Mouse (Mus musculus) G1E (cell line): Measurements from ENCODE around the gene Slit1.

Experiments used
- CTCF ChIP-seq: IDR thresholded peaks from 2 replicates; pipeline ENCODE4 v1.5.1; 2012; ENCODE audit warnings: low read depth, low read length, inconsistent platforms, mixed read lengths
- GATA1 ChIP-seq: IDR thresholded peaks from 2 replicates; pipeline ENCODE4 v1.6.1; 2012; ENCODE audit warnings: borderline replicate concordance, low read length, inconsistent platforms, mixed read lengths
- POLR2AphosphoS5 ChIP-seq: IDR thresholded peaks from 2 replicates; pipeline ENCODE4 v1.6.1; 2012; ENCODE audit warnings: low read depth, low read length, inconsistent platforms; ENCODE audit not compliant: insufficient replicate concordance
- TAL1 ChIP-seq: conservative IDR thresholded peaks from 2 replicates; pipeline ENCODE4 v1.6.1; 2012; ENCODE audit warnings: low read depth, low read length, inconsistent platforms, mixed read lengths

GRCm38 (mm10) chr19:41656671-41657070 is 86.8 kb downstream of the Slit1 start:
- no peak for TF ChIP-seq CTCF
- TF ChIP-seq GATA1 = no peak
- no peak for TF ChIP-seq POLR2AphosphoS5
- no peak for TF ChIP-seq TAL1
